Mouse (Mus musculus) intestine, embryonic 14.5 days (tissue): ENCODE results near the gene D230025D16Rik. TPM values are rescaled to one million over a fixed set of nuclear protein-coding genes. Genes with fewer than 3 reads are reported as not detected.

Source experiments
- ATAC-seq: fragments of 200-750 bp; cut with Nextera tagmentation; replicated peaks from 2 replicates; pipeline ENCODE4 v1.8.0; 2017; ENCODE audit warnings: low read depth, moderate number of reproducible peaks, moderate TSS enrichment, moderate library complexity; ENCODE audit not compliant: low FRiP score, low TSS enrichment
- DNase-seq: peaks from one replicate; pipeline ENCODE4 v3.0.0-alpha.2; 2018; ENCODE audit warnings: low spot score
- H3K27ac ChIP-seq: fragments of 300-500 bp; sonication (generic); 2 replicates; pipeline ENCODE4 v1.5.1; 2014; ENCODE audit warnings: low read depth, mild to moderate bottlenecking, control low read depth
- H3K27me3 ChIP-seq: fragments of 300-500 bp; sonication (generic); replicated peaks from 2 replicates; pipeline ENCODE4 v1.6.1; 2014; ENCODE audit warnings: low read length, control low read depth; ENCODE audit not compliant: control insufficient read depth, insufficient read depth
- H3K36me3 ChIP-seq: fragments of 300-500 bp; sonication (generic); 2 replicates; pipeline ENCODE4 v1.6.1; 2014; ENCODE audit warnings: low read length, control low read depth; ENCODE audit not compliant: control insufficient read depth, insufficient read depth
- H3K4me1 ChIP-seq: fragments of 300-500 bp; sonication (generic); replicated peaks from 2 replicates; pipeline ENCODE4 v1.6.1; 2014; ENCODE audit warnings: low read length, control low read depth, mixed read lengths; ENCODE audit not compliant: control insufficient read depth, insufficient read depth
- H3K4me2 ChIP-seq: fragments of 300-500 bp; sonication (generic); 2 replicates; pipeline ENCODE4 v1.6.1; 2014; ENCODE audit warnings: low read length
- H3K4me3 ChIP-seq: fragments of 300-500 bp; sonication (generic); 2 replicates; pipeline ENCODE4 v1.5.1; 2014; ENCODE audit warnings: low read depth, low read length, control low read depth, mixed read lengths
- H3K9ac ChIP-seq: fragments of 300-500 bp; sonication (generic); 2 replicates; pipeline ENCODE4 v1.6.1; 2014; ENCODE audit warnings: mild to moderate bottlenecking, low read length
- H3K9me3 ChIP-seq: fragments of 300-500 bp; sonication (generic); 2 replicates; pipeline ENCODE4 v1.6.1; 2016; ENCODE audit warnings: low read length, control low read depth; ENCODE audit not compliant: control insufficient read depth
- WGBS: fragments of 180-500 bp; shearing (Covaris S2); extraction: QIAGEN DNeasy Blood & Tissue Kit; methylation state at CpG from one replicate; pipeline ENCODE4 v1.1.7; 2014; 5-methylcytosine and 5-hydroxymethylcytosine counted together
- polyA plus RNA-seq: library from polyadenylated mRNA; unstranded; fragments of >200 nt; fragmentation: Nextera tagmentation; extraction: Ambion mirVana; gene quantifications from 2 replicates; pipeline ENCODE4 v1.2.1, GENCODE M21; 2014

The D230025D16Rik gene
- polyA plus RNA-seq, 1 experiment from 2014 or later = 29.5 TPM

GRCm38 (mm10) chr8:105254152-105254965 is 29.4 kb downstream of the D230025D16Rik start:
- Histone ChIP-seq H3K4me2 (peak overlapping the region; percentile 91), H3K4me1 (peaks cover 22% of the 10 kb centered on the region), H3K9ac (peak overlapping the region; percentile 76), H3K27ac (peak overlapping the region; percentile 84), H3K27me3 (peaks cover 19% of the 10 kb centered on the region), H3K4me3 (peak overlapping the region; percentile 62), H3K36me3 (peaks cover 41% of the 10 kb centered on the region), H3K9me3 (no peaks in the 10 kb centered on the region)
- peak; percentile 95 for DNase-seq
- peak; percentile 86 for ATAC-seq
- WGBS = under 1% methylated on average over 72 of the region's 74 CpGs

DNA sequence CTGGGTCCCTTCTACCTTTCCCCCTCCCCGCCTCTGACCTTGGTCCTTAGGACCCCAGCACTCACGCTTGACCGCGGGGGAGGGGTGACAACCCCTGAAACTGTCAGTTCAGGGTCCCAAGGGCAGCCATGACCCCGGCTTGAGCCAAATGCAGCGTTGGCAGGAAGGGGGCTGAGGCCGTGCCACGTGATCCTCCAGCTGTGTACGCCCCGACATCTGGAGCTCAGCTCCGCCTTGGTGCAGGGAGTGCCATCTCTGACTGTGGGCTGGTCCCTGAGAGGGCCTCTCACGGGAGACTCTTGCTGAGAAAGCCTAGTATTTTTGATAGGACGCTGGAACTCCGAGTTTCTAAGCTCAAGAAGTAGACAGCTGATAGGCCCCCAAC is 30.0 kb downstream of the D230025D16Rik start, which contains the start of gene B3gnt9:
B3gnt9 (minus strand) TSS at position 188 of the 385 bp plus-strand sequence.
- ATAC-seq = peak; percentile 72
- H3K36me3 ChIP-seq = peaks cover 35% of the 10 kb centered on the region
- peaks cover 26% of the 10 kb centered on the region for H3K4me1 ChIP-seq
- peak within 1 kb of the TSS; percentile 76 for H3K9ac ChIP-seq
- peak within 1 kb of the TSS; percentile 62 for H3K4me3 ChIP-seq
- DNase-seq = peak; percentile 80
- WGBS = 2% methylated on average over 14 of the region's 14 CpGs
- H3K4me2 ChIP-seq = peak within 1 kb of the TSS; percentile 91
- no peaks in the 10 kb centered on the region for H3K9me3 ChIP-seq
- H3K27me3 ChIP-seq = peaks cover 25% of the 10 kb centered on the region
- peak within 1 kb of the TSS; percentile 84 for H3K27ac ChIP-seq

- DNase-seq (no peak), ATAC-seq (no peak)
- peaks cover 10% of the 10 kb centered on the region for H3K36me3 ChIP-seq
- H3K27me3 ChIP-seq = peaks cover 37% of the 10 kb centered on the region
- no peak overlapping the region for H3K4me3 ChIP-seq
- 77% methylated on average over 7 of the region's 7 CpGs for WGBS
- H3K27ac ChIP-seq = no peak overlapping the region
- H3K9ac ChIP-seq = no peak overlapping the region
- peaks cover 29% of the 10 kb centered on the region for H3K4me1 ChIP-seq
- H3K9me3 ChIP-seq = no peaks in the 10 kb centered on the region
- H3K4me2 ChIP-seq = no peak overlapping the region
Observed at GRCm38 (mm10) chr8:105257318-105258114, 32.6 kb downstream of the D230025D16Rik start.

- WGBS = 6% methylated on average over 55 of the region's 55 CpGs
- peak overlapping the region; percentile 66 for H3K4me2 ChIP-seq
- no peaks in the 10 kb centered on the region for H3K9me3 ChIP-seq
- peaks cover 50% of the 10 kb centered on the region for H3K27me3 ChIP-seq
- 0 out of 2 replicates have a peak, but pooled peaks have one; percentile 0 for ATAC-seq
- peak overlapping the region; percentile 13; the same call in 1 of the 2 replicates for H3K9ac ChIP-seq
- DNase-seq = peak; percentile 73
- peak overlapping the region; percentile 35 for H3K4me3 ChIP-seq
- H3K4me1 ChIP-seq = peaks cover 20% of the 10 kb centered on the region
- H3K27ac ChIP-seq = no peak overlapping the region
- no peaks in the 10 kb centered on the region for H3K36me3 ChIP-seq
Observed at GRCm38 (mm10) chr8:105258911-105259720, 34.2 kb downstream of the D230025D16Rik start.

DNA sequence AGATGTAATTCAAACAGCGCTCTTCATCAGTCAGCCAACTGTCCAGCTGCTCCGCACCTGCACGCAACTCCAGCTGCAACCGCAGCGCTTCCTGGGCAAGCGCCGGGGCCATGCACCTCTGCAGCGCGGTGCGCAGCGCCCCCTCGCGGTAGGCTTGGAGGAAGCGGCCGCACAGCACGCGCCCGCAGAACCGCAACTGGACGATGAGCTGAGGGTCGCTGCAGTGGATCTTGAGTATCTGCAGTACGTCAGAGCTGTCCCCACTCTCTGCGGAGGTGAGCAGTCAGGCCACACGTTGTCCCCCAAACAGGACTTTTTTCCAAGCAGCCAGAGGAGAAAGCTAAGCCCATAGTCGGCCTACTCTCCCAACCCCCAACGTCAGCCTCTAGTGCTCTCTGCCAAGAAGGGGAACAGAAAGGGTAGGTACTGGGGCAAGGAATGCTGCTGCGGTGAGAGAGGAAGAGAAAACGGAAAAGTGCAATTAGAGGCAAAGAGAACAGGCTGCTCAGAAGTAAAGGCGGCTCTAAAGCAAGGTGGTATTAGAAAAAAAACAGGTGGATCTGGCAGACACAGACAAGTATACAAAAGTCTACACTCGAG is 34.9 kb downstream of the D230025D16Rik start:
- H3K4me1 ChIP-seq = peaks cover 20% of the 10 kb centered on the region
- H3K4me2 ChIP-seq = peak overlapping the region; percentile 66
- peaks cover 52% of the 10 kb centered on the region for H3K27me3 ChIP-seq
- H3K4me3 ChIP-seq = peak overlapping the region; percentile 35
- H3K27ac ChIP-seq = no peak overlapping the region
- H3K36me3 ChIP-seq = no peaks in the 10 kb centered on the region
- 4% methylated on average over 30 of the region's 30 CpGs for WGBS
- DNase-seq (peak; percentile 93), ATAC-seq (peak; percentile 42; the same call in 1 of the 2 replicates)
- H3K9me3 ChIP-seq = no peaks in the 10 kb centered on the region
- 0 out of 2 replicates have a peak overlapping the region, but pooled peaks have one; percentile 20 for H3K9ac ChIP-seq

- DNase-seq = no peak
- Histone ChIP-seq H3K36me3 (no peaks in the 10 kb centered on the region), H3K9ac (no peak overlapping the region), H3K4me3 (no peak overlapping the region), H3K4me2 (no peak overlapping the region), H3K27me3 (peaks cover 54% of the 10 kb centered on the region), H3K9me3 (no peaks in the 10 kb centered on the region), H3K4me1 (peaks cover 20% of the 10 kb centered on the region), H3K27ac (no peak overlapping the region)
- ATAC-seq = no peak
- WGBS = 78% methylated on average over 7 of the region's 7 CpGs
Observed at GRCm38 (mm10) chr8:105260371-105261099, 35.6 kb downstream of the D230025D16Rik start.

- Histone ChIP-seq H3K4me2 (no peak overlapping the region), H3K4me1 (peaks cover 20% of the 10 kb centered on the region), H3K36me3 (no peaks in the 10 kb centered on the region), H3K4me3 (no peak overlapping the region), H3K9me3 (no peaks in the 10 kb centered on the region), H3K27me3 (peaks cover 58% of the 10 kb centered on the region), H3K9ac (no peak overlapping the region), H3K27ac (no peak overlapping the region)
- no peak for ATAC-seq
- no peak for DNase-seq
- WGBS = 83% methylated on average over 12 of the region's 12 CpGs
Observed at GRCm38 (mm10) chr8:105261326-105261980, 36.5 kb downstream of the D230025D16Rik start.
